Mouse (Mus musculus) intestine, postnatal 0 days (tissue): ENCODE measurements at regions not wholly inside any gene's neighbourhood (a gene's known extent, or its start where the extent isn't known, plus 50 kb on each side); places are given as distances from the start of the nearest gene placed in this dataset.

ENCODE experiments used
- ATAC-seq: fragments of 200-750 bp; cut with Nextera tagmentation; 2 replicates; pipeline ENCODE4 v1.8.0; 2017; ENCODE audit warnings: mild to moderate bottlenecking, moderate TSS enrichment, moderate library complexity
- H3K27ac ChIP-seq: fragments of 300-500 bp; sonication (generic); 2 replicates; pipeline ENCODE4 v1.5.1; 2014; ENCODE audit warnings: mild to moderate bottlenecking, low read depth, low read length, moderate library complexity
- H3K27me3 ChIP-seq: fragments of 300-500 bp; sonication (generic); replicated peaks from 2 replicates; pipeline ENCODE4 v1.6.1; 2014; ENCODE audit warnings: low read length, mixed read lengths; ENCODE audit not compliant: control insufficient read depth, insufficient read depth
- H3K36me3 ChIP-seq: fragments of 300-500 bp; sonication (generic); 2 replicates; pipeline ENCODE4 v1.6.1; 2014; ENCODE audit warnings: mild to moderate bottlenecking, moderate library complexity; ENCODE audit not compliant: control insufficient read depth, insufficient read depth
- H3K4me1 ChIP-seq: fragments of 300-500 bp; sonication (generic); replicated peaks from 2 replicates; pipeline ENCODE4 v1.6.1; 2014; ENCODE audit warnings: antibody characterized with exemption, low read length, mixed read lengths; ENCODE audit not compliant: control insufficient read depth, insufficient read depth
- H3K4me2 ChIP-seq: fragments of 300-500 bp; sonication (generic); replicated peaks from 2 replicates; pipeline ENCODE4 v1.6.1; 2014; ENCODE audit warnings: low read depth, mild to moderate bottlenecking, moderate library complexity
- H3K4me3 ChIP-seq: fragments of 300-500 bp; sonication (generic); 2 replicates; pipeline ENCODE4 v1.5.1; 2014; ENCODE audit warnings: low read depth, low read length
- H3K9ac ChIP-seq: fragments of 300-500 bp; sonication (generic); 2 replicates; pipeline ENCODE4 v1.6.1; 2014; ENCODE audit warnings: mild to moderate bottlenecking, low read depth, low read length
- H3K9me3 ChIP-seq: fragments of 300-500 bp; sonication (generic); 2 replicates; pipeline ENCODE4 v1.6.1; 2016; ENCODE audit warnings: mixed run types; ENCODE audit not compliant: control insufficient read depth
- CTCF ChIP-seq: sonication (generic); IDR thresholded peaks from 2 replicates; pipeline ENCODE4 v1.5.1; 2016; ENCODE audit warnings: low read depth, mild to moderate bottlenecking, control low read depth, antibody characterized with exemption, moderate library complexity
- WGBS: fragments of 180-500 bp; shearing (Covaris S2); extraction: QIAGEN DNeasy Blood & Tissue Kit; methylation state at CpG from one replicate; pipeline ENCODE4 v1.1.7; 2014; 5-methylcytosine and 5-hydroxymethylcytosine counted together

DNA sequence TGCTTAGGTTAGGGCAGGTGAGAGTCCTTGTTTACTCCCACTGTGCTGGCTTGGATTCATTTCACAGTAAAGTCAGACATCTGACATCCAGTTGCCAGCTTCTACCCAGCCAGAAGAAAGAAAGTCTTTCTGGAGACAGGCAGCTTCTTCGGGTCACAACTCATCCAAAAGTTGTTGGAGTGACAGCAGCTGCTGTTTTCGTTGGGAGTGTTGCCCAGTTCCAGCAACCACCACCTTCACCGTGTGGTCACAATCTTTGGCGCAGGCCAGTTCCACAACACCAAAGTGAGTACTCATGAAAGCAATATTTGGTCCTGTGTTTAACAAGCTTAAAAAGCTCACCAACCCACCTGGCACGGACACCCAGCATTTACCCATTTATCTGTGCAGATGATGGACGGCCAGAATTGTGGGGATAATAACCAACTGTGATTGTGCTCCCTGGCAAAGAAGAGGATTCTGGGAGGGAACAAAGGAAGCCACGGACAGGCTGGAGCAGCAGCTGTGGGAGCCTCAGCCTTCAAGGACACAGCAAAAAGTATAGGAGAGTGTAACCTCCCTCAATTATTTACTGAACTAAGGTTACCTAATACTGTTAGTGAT is 134.5 kb downstream of the Cand1 start:
- no peaks in the 10 kb centered on the region for H3K4me1 ChIP-seq
- H3K27me3 ChIP-seq = no peaks in the 10 kb centered on the region
- no peaks in the 10 kb centered on the region for H3K36me3 ChIP-seq
- no peaks in the 10 kb centered on the region for H3K9me3 ChIP-seq
- no peak overlapping the region for H3K9ac ChIP-seq
- 64% methylated on average over 7 of the region's 7 CpGs for WGBS
- H3K4me3 ChIP-seq = no peak overlapping the region
- H3K27ac ChIP-seq = no peak overlapping the region
- H3K4me2 ChIP-seq = no peak overlapping the region
- no peak for TF ChIP-seq CTCF
- no peak for ATAC-seq

DNA sequence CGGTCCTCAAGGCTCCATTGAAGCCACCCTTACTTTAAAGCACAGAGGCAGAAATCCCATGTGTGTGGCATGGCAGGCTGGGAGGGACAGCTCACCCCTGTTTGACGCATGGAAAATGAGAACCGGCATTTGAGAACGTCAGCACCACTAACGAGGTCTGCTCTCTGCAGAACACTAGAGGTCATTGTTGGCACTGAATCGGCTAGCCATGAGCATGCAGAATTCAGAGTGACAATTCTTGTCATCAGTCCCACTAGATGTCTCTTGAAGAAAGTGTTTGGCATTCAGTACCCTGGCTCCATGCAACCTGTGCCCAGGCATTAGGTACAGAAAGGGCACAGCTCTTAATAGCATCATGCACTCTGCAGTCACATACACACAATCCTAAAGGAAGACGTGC is 139.3 kb downstream of the Cand1 start:
- TF ChIP-seq CTCF = peak; percentile 69
- Histone ChIP-seq H3K4me2 (no peak overlapping the region), H3K9ac (no peak overlapping the region), H3K4me1 (no peaks in the 10 kb centered on the region), H3K9me3 (no peaks in the 10 kb centered on the region), H3K36me3 (no peaks in the 10 kb centered on the region), H3K27ac (no peak overlapping the region), H3K27me3 (no peaks in the 10 kb centered on the region), H3K4me3 (no peak overlapping the region)
- WGBS = 28% methylated on average over 7 of the region's 7 CpGs
- ATAC-seq = no peak

DNA sequence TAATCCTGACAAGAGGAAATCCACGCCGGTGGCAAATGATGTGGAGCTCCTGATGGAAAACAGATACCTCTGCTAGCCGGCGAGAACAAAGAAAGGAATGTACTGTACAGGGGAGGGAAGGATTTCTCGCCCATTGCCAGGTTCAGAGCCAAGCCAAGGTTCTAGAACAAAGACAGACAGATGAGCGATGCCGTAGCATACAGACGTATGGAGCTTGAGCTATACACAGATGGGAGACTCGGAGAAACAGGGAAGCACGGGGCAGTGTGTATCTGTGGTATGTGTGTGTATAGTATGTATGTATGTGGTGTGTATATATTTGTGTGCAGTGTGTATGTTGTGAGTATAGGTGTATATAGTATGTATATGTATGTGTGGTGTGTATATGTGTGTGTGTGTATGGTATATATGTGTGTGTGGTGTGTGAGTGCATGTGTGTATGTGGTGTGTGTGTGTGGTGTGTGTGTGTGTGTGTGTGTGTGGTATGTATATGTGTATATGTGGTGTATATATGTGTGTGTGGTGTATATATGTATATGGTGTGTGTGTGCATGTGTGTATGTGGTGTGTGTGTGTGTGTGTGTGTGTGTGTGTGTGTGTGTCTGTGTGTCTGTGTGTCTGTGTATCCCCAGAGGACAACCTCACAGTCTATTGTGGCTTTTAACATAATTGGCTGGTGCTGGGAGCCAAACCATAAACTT is 140.6 kb downstream of the Cand1 start:
- TF ChIP-seq CTCF = no peak
- no peaks in the 10 kb centered on the region for H3K4me1 ChIP-seq
- H3K36me3 ChIP-seq = no peaks in the 10 kb centered on the region
- no peak overlapping the region for H3K4me3 ChIP-seq
- H3K9me3 ChIP-seq = no peaks in the 10 kb centered on the region
- 65% methylated on average over 10 of the region's 10 CpGs for WGBS
- H3K27me3 ChIP-seq = no peaks in the 10 kb centered on the region
- H3K9ac ChIP-seq = no peak overlapping the region
- no peak overlapping the region for H3K27ac ChIP-seq
- no peak overlapping the region for H3K4me2 ChIP-seq
- ATAC-seq = no peak

DNA sequence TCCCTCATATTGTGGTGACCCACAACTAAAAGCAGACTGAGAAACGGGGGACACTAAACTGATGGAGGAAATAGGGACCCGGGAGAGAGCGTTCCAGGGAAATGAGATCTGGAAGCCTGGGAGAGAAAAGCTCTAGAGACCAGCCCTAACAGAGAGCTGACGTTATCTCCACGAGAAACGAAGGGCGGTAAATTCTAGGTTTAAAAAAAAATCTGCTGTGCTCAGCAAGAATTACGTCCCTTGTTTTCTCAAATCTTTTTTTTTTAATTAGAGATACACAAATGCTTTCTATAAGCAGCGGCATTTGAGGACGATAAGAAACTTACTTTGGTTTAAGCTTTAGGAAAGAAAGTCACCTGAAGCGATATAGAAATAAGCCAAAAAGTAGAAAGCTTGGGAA is 145.7 kb downstream of the Cand1 start:
- no peak for ATAC-seq
- no peak overlapping the region for H3K4me2 ChIP-seq
- no peaks in the 10 kb centered on the region for H3K4me1 ChIP-seq
- no peak overlapping the region for H3K9ac ChIP-seq
- no peaks in the 10 kb centered on the region for H3K36me3 ChIP-seq
- no peak overlapping the region for H3K27ac ChIP-seq
- H3K9me3 ChIP-seq = no peaks in the 10 kb centered on the region
- H3K4me3 ChIP-seq = no peak overlapping the region
- no peaks in the 10 kb centered on the region for H3K27me3 ChIP-seq
- no peak for TF ChIP-seq CTCF
- whole genome bisulfite sequencing = 94% methylated on average over 11 of the region's 11 CpGs

DNA sequence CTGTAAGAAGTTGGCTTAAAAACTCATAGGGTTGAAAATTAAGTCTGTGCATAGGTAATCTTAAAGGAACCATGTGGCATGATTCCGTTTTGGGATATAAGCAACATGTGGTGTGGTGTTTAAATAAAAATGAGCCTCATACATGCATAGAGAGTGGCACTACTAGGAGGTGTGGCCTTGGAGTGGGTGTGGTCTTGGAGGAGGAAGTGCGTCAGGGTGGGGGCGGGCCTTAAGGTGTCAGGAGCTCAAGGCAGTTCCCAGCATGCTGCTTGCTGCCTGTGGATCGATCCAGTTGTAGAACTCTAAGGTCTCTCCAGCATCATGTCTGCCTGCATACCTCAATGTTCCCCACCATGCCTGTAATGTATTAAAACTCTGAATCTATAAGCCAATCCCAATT is 152.0 kb downstream of the Cand1 start:
- ATAC-seq = no peak
- H3K27me3 ChIP-seq = no peaks in the 10 kb centered on the region
- H3K9me3 ChIP-seq = no peaks in the 10 kb centered on the region
- H3K9ac ChIP-seq = no peak overlapping the region
- H3K36me3 ChIP-seq = no peaks in the 10 kb centered on the region
- no peak overlapping the region for H3K4me2 ChIP-seq
- H3K27ac ChIP-seq = no peak overlapping the region
- no peak for TF ChIP-seq CTCF
- no peak overlapping the region for H3K4me3 ChIP-seq
- 94% methylated on average over 4 of the region's 4 CpGs for WGBS
- no peaks in the 10 kb centered on the region for H3K4me1 ChIP-seq

DNA sequence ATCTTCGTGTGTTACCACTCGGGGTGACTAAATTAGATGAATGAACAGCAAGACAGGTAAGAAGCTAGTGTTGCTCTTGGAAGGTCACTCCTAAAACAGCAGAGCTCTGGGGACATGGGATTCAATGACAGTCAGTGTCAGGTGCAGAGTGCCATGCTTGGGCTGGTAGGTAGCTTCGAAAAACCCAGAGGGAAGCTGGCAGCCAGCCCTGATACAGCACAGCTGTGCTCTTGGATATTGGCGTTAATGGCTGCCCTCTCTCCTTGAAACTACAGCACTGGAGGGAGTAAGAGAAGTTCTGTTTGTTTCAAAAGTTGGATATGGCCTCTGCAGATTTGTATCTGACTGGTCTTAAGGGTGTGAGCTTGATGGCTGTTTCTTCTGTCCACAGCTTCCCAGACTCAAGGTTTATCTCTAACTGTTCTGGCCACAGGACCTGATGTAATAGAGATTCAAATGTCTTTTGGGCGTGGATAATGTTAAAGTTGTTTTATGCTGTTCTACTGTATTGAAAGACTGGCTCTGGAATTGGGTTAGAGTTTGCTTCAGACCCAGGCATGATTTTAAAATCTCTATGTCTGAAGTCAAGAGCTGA is 152.7 kb downstream of the Cand1 start:
- no peak for ATAC-seq
- Histone ChIP-seq H3K4me3 (no peak overlapping the region), H3K27me3 (no peaks in the 10 kb centered on the region), H3K36me3 (no peaks in the 10 kb centered on the region), H3K9ac (no peak overlapping the region), H3K9me3 (no peaks in the 10 kb centered on the region), H3K27ac (no peak overlapping the region), H3K4me1 (no peaks in the 10 kb centered on the region), H3K4me2 (no peak overlapping the region)
- TF ChIP-seq CTCF = no peak
- WGBS = 87% methylated on average over 5 of the region's 5 CpGs
